Mouse (Mus musculus) kidney, adult 9 months (tissue): ENCODE data around the gene Bcas3.

Experiments used
- DNase-seq: peaks from one replicate; pipeline ENCODE4 v3.0.0; 2022

The Bcas3 gene

GRCm38 (mm10) chr11:85543311-85543710, 190.3 kb downstream of the Bcas3 start:
- no peak for DNase-seq

- DNase-seq: no peak
Observed at GRCm38 (mm10) chr11:85545602-85546001, 192.6 kb downstream of the Bcas3 start.

- no peak for DNase-seq
Observed at GRCm38 (mm10) chr11:85547966-85548365, 195.0 kb downstream of the Bcas3 start.

- DNase-seq: no peak
Observed at GRCm38 (mm10) chr11:85549651-85550050, 196.7 kb downstream of the Bcas3 start.

- DNase-seq: no peak
Observed at GRCm38 (mm10) chr11:85555066-85555465, 202.1 kb downstream of the Bcas3 start.

GRCm38 (mm10) chr11:85555721-85556120, 202.8 kb downstream of the Bcas3 start:
- no peak for DNase-seq

- DNase-seq: no peak
Observed at GRCm38 (mm10) chr11:85565068-85565467, 212.1 kb downstream of the Bcas3 start.

- DNase-seq: peak; percentile 22
Observed at GRCm38 (mm10) chr11:85571040-85571439, 218.1 kb downstream of the Bcas3 start.

GRCm38 (mm10) chr11:85571936-85572335, 219.0 kb downstream of the Bcas3 start:
- peak; percentile 13 for DNase-seq

GRCm38 (mm10) chr11:85572590-85572989, 219.6 kb downstream of the Bcas3 start:
- DNase-seq: no peak

GRCm38 (mm10) chr11:85574496-85574895, 221.5 kb downstream of the Bcas3 start:
- peak; percentile 34 for DNase-seq

GRCm38 (mm10) chr11:85577816-85578645, 225.1 kb downstream of the Bcas3 start:
- DNase-seq: no peak

- DNase-seq: no peak
Observed at GRCm38 (mm10) chr11:85584086-85584485, 231.1 kb downstream of the Bcas3 start.

- DNase-seq: no peak
Observed at GRCm38 (mm10) chr11:85593636-85594035, 240.7 kb downstream of the Bcas3 start.

GRCm38 (mm10) chr11:85599251-85599650, 246.3 kb downstream of the Bcas3 start:
- DNase-seq: no peak

- no peak for DNase-seq
Observed at GRCm38 (mm10) chr11:85603546-85604322, 250.8 kb downstream of the Bcas3 start.

- no peak for DNase-seq
Observed at GRCm38 (mm10) chr11:85609303-85609940, 256.5 kb downstream of the Bcas3 start.

- peak; percentile 24 for DNase-seq
Observed at GRCm38 (mm10) chr11:85613035-85613434, 260.1 kb downstream of the Bcas3 start.

- DNase-seq: peak; percentile 43
Observed at GRCm38 (mm10) chr11:85613586-85613985, 260.6 kb downstream of the Bcas3 start.

GRCm38 (mm10) chr11:85614431-85614830, 261.5 kb downstream of the Bcas3 start:
- DNase-seq: no peak

GRCm38 (mm10) chr11:85615421-85615820, 262.5 kb downstream of the Bcas3 start:
- DNase-seq: peak; percentile 76

GRCm38 (mm10) chr11:85621486-85621885, 268.5 kb downstream of the Bcas3 start:
- DNase-seq: no peak

- no peak for DNase-seq
Observed at GRCm38 (mm10) chr11:85621994-85622393, 269.0 kb downstream of the Bcas3 start.
